ENCODE assay signal across 28 mouse cellular contexts in genomic region chr7:119601195-119601953, GRCm38 (mm10). TPM values are rescaled to one million over a fixed set of nuclear protein-coding genes. Genes with fewer than 3 reads are reported as not detected.
DNase-seq lines count a peak whose midpoint lies in the region; ATAC-seq and TF ChIP-seq lines count a peak whose summit lies in the region.
"Had no signal": no experiment of that assay in that cellular context is flagged by ENCODE, and none has a peak within 500 bp of the region (broad histone marks: within the 10 kb centered on the region; RNA-seq: fewer than 3 reads in every experiment).

No protein-coding gene starts in this region.

- DNase-seq in kidney, adult 2 months, result peak; percentile 79
- DNase-seq in kidney, postnatal 4 days, result no peak
- peak; percentile 14 for DNase-seq in limb, embryonic 11.5 days (ENCODE audit: low spot score)
- no peak for DNase-seq in limb, embryonic 10.5 days (ENCODE audit: low spot score)
- DNase-seq in layer of hippocampus, postnatal 36 days, result no peak
- DNase-seq: adrenal gland, adult 2 months; adrenal gland, postnatal 10 days; adrenal gland, postnatal 25 days; cerebellum, adult 11 months; cerebellum, adult 18-20 months; cerebellum, adult 8-10 months; cerebellum, adult 9-11 months; cerebellum, postnatal 14 days; cerebellum, postnatal 36 days; embryo, embryonic 11 days; forebrain, postnatal 0 days had no signal

- ATAC-seq in limb, embryonic 11.5 days (ENCODE audit: insufficient number of reproducible peaks, low FRiP score, low TSS enrichment, low read depth), result no peak
- ATAC-seq: forebrain, embryonic 13.5 days; forebrain, embryonic 15.5 days; forebrain, postnatal 0 days had no signal

- WGBS in kidney, adult 2 months, result 73% methylated on average over 2 of the region's 2 CpGs
- 78% methylated on average over 2 of the region's 2 CpGs for WGBS in limb, embryonic 11.5 days
- WGBS in limb, embryonic 10.5 days, result 90% methylated on average over 2 of the region's 2 CpGs

- H3K4me1 ChIP-seq in kidney, adult 2 months (ENCODE audit: control insufficient read depth, insufficient read depth, low read length), result peaks cover 24% of the 10 kb centered on the region; the same call in 1 of the 2 replicates
- H3K4me1 ChIP-seq in limb, embryonic 11.5 days (ENCODE audit: control insufficient read depth, insufficient read depth, low read length), result no peaks in the 10 kb centered on the region
- H3K4me1 ChIP-seq in limb, embryonic 10.5 days, result no peaks in the 10 kb centered on the region
- H3K4me1 ChIP-seq: embryonic facial prominence, embryonic 13.5 days; embryonic facial prominence, embryonic 15.5 days; forebrain, embryonic 13.5 days; forebrain, embryonic 15.5 days had no signal

- peaks cover 7% of the 10 kb centered on the region; the same call in 1 of the 2 replicates for H3K36me3 ChIP-seq in kidney, adult 2 months (ENCODE audit: control insufficient read depth, insufficient read depth, low read length)
- H3K36me3 ChIP-seq in limb, embryonic 11.5 days (ENCODE audit: control insufficient read depth, insufficient read depth, low read length), result no peaks in the 10 kb centered on the region
- H3K36me3 ChIP-seq in limb, embryonic 10.5 days, result no peaks in the 10 kb centered on the region
- H3K36me3 ChIP-seq: embryonic facial prominence, embryonic 13.5 days; embryonic facial prominence, embryonic 15.5 days; forebrain, embryonic 15.5 days had no signal

- TF ChIP-seq POLR2A in kidney, adult 2 months (IDR thresholded peaks at IDR 0.05; ENCODE audit: low read depth, low read length), result no peak

- no peaks in the 10 kb centered on the region for H3K9me3 ChIP-seq in limb, embryonic 11.5 days (ENCODE audit: control insufficient read depth, low read length)
- no peaks in the 10 kb centered on the region for H3K9me3 ChIP-seq in limb, embryonic 10.5 days (replicated peaks)
- H3K9me3 ChIP-seq: embryonic facial prominence, embryonic 13.5 days; embryonic facial prominence, embryonic 15.5 days; forebrain, embryonic 13.5 days; forebrain, embryonic 15.5 days had no signal

- no peak overlapping the region for H3K4me3 ChIP-seq in kidney, adult 2 months (ENCODE audit: insufficient read depth, low read depth, low read length)
- H3K4me3 ChIP-seq in limb, embryonic 11.5 days (ENCODE audit: low read depth, low read length), result no peak overlapping the region
- no peak overlapping the region for H3K4me3 ChIP-seq in limb, embryonic 10.5 days
- H3K4me3 ChIP-seq: embryonic facial prominence, embryonic 13.5 days; embryonic facial prominence, embryonic 15.5 days; erythroblast, embryonic 14.5 days; forebrain, embryonic 13.5 days; forebrain, embryonic 15.5 days had no signal

- no peaks in the 10 kb centered on the region for H3K27me3 ChIP-seq in kidney, adult 2 months (replicated peaks; ENCODE audit: control insufficient read depth, insufficient read depth, low read length)
- H3K27me3 ChIP-seq in limb, embryonic 11.5 days (ENCODE audit: control insufficient read depth, insufficient read depth, low read length), result no peaks in the 10 kb centered on the region
- H3K27me3 ChIP-seq in limb, embryonic 10.5 days (ENCODE audit: low read depth, poor library complexity, severe bottlenecking), result no peaks in the 10 kb centered on the region
- H3K27me3 ChIP-seq: embryonic facial prominence, embryonic 13.5 days; embryonic facial prominence, embryonic 15.5 days; forebrain, embryonic 13.5 days; forebrain, embryonic 15.5 days had no signal

- no peak overlapping the region for H3K4me2 ChIP-seq in limb, embryonic 11.5 days (ENCODE audit: low read depth, severe bottlenecking)
- H3K4me2 ChIP-seq: embryonic facial prominence, embryonic 13.5 days; embryonic facial prominence, embryonic 15.5 days; forebrain, embryonic 13.5 days; forebrain, embryonic 15.5 days had no signal

- H3K27ac ChIP-seq in kidney, adult 2 months (ENCODE audit: insufficient read depth, low read depth, low read length), result peak overlapping the region; percentile 99
- no peak overlapping the region for H3K27ac ChIP-seq in limb, embryonic 11.5 days (replicated peaks; ENCODE audit: low read depth, low read length)
- no peak overlapping the region for H3K27ac ChIP-seq in limb, embryonic 10.5 days
- H3K27ac ChIP-seq: embryonic facial prominence, embryonic 13.5 days; embryonic facial prominence, embryonic 15.5 days; forebrain, embryonic 13.5 days; forebrain, embryonic 15.5 days had no signal

- no peak overlapping the region for H3K9ac ChIP-seq in limb, embryonic 11.5 days (ENCODE audit: low read length)
- H3K9ac ChIP-seq: embryonic facial prominence, embryonic 13.5 days; embryonic facial prominence, embryonic 15.5 days; forebrain, embryonic 13.5 days; forebrain, embryonic 15.5 days; forebrain, postnatal 0 days had no signal

- TF ChIP-seq CTCF in kidney, adult 2 months (conservative IDR thresholded peaks at IDR 0.05; ENCODE audit: insufficient read depth, insufficient read length, low read depth, low read length), result no peak

RNA-seq across cellular contexts. Expression of gene Acsm1, which starts 5.5 kb away (rescaled TPM):
- polyA plus RNA-seq in kidney, adult 2 months (2012; rRNA removed), result 209 and 221 TPM in 2 replicates
- not detected in 2 replicates for polyA plus RNA-seq in limb, embryonic 11.5 days (2014; fragmentation: Nextera tagmentation; extraction: Ambion mirVana)
- polyA plus RNA-seq in limb, embryonic 10.5 days (2016; fragmentation: Nextera tagmentation; extraction: Ambion mirVana), result not detected in 2 replicates
- not detected for total RNA-seq in layer of hippocampus, postnatal 36 days (2021)
- total RNA-seq: adrenal gland, postnatal 25 days; common myeloid progenitor, adult 5-6 weeks; ES-E14; forebrain, postnatal 0 days; MEL had no signal
- polyA plus RNA-seq: brain, embryonic 14.5 days; C2C12; embryonic facial prominence, embryonic 11.5 days; embryonic facial prominence, embryonic 13.5 days; erythroblast, embryonic 14.5 days; forebrain, embryonic 11.5 days; forebrain, embryonic 13.5 days; forebrain, embryonic 15.5 days; forebrain, postnatal 0 days had no signal

RNA-seq across cellular contexts. Expression of gene Acsm2, which starts 47.2 kb away (rescaled TPM):
- polyA plus RNA-seq in kidney, adult 2 months (2012; rRNA removed), result 980 and 1,120 TPM in 2 replicates
- polyA plus RNA-seq in limb, embryonic 11.5 days (2014; fragmentation: Nextera tagmentation; extraction: Ambion mirVana), result not detected in 2 replicates
- polyA plus RNA-seq in limb, embryonic 10.5 days (2016; fragmentation: Nextera tagmentation; extraction: Ambion mirVana), result not detected in 2 replicates
- not detected for total RNA-seq in layer of hippocampus, postnatal 36 days (2021)
- total RNA-seq: adrenal gland, postnatal 25 days; common myeloid progenitor, adult 5-6 weeks; ES-E14; MEL had no signal
- polyA plus RNA-seq: adrenal gland, adult 2 months; brain, embryonic 14.5 days; C2C12; embryonic facial prominence, embryonic 11.5 days; embryonic facial prominence, embryonic 13.5 days; erythroblast, embryonic 14.5 days; forebrain, embryonic 11.5 days; forebrain, embryonic 13.5 days; forebrain, embryonic 15.5 days; forebrain, postnatal 0 days had no signal

Comparison
In these comparisons a context has a peak if more than half of its experiments do, and no peak if none do; other contexts are left out.
1. DNase-seq: peak in kidney, adult 2 months (single experiment) and limb, embryonic 11.5 days (single experiment); none in kidney, postnatal 4 days (0 of 2), limb, embryonic 10.5 days (single experiment) and layer of hippocampus, postnatal 36 days (0 of 2).
2. RNA of gene Acsm1, which starts 5.5 kb away (polyA plus RNA-seq): 209 to 221 TPM in kidney, adult 2 months; not detected in limb, embryonic 11.5 days and not detected in limb, embryonic 10.5 days; every median in the first group is over 100 times any median in the second.
3. RNA of gene Acsm2, which starts 47.2 kb away (polyA plus RNA-seq): 980 to 1,120 TPM in kidney, adult 2 months; not detected in limb, embryonic 11.5 days and not detected in limb, embryonic 10.5 days; every median in the first group is over 100 times any median in the second.